Mouse (Mus musculus): Measurements from ENCODE around the gene Cyp4f14.

DNA sequence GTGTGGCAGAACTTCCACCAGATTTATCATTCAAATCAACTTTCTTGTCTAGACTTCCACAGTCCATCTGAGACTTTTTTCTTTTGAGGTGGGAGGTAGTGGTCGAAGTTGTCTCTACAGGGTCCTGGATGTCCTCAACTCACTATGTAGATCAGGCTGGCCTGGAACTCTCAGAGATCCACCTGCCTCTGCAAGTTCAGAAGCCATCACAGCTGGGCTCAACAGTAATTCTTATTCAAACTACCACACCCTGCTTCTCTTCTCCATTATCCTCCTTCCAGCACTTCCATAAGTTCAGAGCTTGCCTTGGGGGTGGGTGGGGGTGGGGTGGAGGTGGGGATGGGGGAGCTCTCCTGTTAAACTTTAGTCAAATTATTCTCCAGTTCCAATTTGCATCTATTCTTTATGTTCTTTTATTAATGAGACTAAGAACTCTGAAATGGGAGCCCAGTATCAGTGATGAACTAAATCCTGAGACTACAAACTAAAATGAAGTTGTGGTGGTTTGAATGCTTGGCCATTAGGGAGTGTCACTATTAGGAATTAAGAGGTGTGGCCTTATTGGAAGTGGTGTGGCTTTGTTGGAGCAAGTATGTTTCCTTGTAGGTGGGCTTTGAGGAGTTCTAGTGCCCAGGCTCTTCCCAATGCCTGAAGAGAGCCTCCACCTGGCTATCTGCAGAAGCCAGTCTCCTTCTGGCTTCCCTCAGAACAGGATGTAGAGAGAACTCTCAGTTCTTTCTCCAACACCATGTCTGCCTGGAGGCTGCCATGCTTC, 15.2 kb downstream of the Cyp4f14 start:
- TF ChIP-seq CTCF (IDR thresholded peaks at IDR 0.05; ENCODE audit: control insufficient read depth, insufficient read depth, low read length) (no peak), POLR2A (IDR thresholded peaks at IDR 0.05; ENCODE audit: borderline replicate concordance, control insufficient read depth, low read depth, low read length) (no peak)

Measured in bone marrow, adult 2 months (tissue).